Mouse (Mus musculus): ENCODE data around the gene Btg2.
A peak's percentile ranks its signal among the peaks of the same experiment; 100 is the strongest.

DNA sequence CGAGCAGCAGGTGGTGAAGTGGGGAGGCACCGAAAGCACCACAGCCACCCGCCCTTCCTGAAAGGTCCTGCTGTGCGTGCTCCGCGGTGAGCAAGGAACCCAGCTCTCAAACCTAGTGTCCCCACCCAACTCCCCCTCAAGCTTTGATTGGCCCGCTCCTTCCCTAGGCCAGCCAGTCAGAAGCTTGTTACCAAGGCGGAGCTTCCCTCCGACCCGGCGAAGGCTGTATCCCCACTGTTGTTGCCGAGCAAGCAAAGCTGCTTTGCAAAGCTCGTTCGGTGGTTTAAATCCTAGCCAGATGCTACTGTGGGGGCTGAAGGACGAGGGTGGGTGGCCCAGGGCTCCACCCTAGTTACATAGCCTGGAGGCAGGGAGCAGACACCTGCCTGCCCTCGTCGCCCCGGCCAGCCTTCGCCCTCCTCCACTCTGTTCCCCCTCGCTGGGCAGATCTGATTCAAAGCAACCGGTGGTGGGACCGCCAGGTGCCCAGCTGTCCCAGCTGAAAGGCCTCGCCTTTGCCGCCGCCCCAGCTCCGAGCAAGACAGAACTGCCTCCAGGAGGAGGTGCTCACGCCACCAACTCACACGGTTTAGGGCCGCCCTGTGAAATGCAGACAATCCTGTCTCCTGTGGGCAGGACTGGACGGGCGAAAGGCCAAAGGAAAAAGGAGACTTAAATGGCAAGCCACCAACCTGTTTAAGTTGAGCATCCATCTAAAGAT lies 17.9 kb downstream of the Btg2 start:
- TF ChIP-seq POLR2A (IDR thresholded peaks at IDR 0.05; ENCODE audit: borderline replicate concordance, insufficient read depth, low read length) (peak; percentile 84; the same call in 1 of the 2 replicates), CTCF (IDR thresholded peaks at IDR 0.05; ENCODE audit: borderline replicate concordance, insufficient read depth, low read depth, low read length) (no peak)

All from cerebellum, adult 2 months (tissue).